Mouse (Mus musculus) testis, adult 2 months (tissue): ENCODE measurements around the gene Vwa5b1.

Source experiments
- CTCF ChIP-seq: fragments of 200-500 bp; IDR thresholded peaks from 2 replicates; pipeline ENCODE4 v1.5.1; 2012; ENCODE audit warnings: low read depth, mild to moderate bottlenecking, inconsistent platforms, low read length, moderate library complexity; ENCODE audit not compliant: control insufficient read depth, insufficient read depth, insufficient replicate concordance
- POLR2A ChIP-seq: fragments of 200-500 bp; IDR thresholded peaks from 2 replicates; pipeline ENCODE4 v1.6.1; 2012; ENCODE audit warnings: low read depth, mild to moderate bottlenecking, inconsistent platforms, low read length, moderate library complexity; ENCODE audit not compliant: control insufficient read depth

DNA sequence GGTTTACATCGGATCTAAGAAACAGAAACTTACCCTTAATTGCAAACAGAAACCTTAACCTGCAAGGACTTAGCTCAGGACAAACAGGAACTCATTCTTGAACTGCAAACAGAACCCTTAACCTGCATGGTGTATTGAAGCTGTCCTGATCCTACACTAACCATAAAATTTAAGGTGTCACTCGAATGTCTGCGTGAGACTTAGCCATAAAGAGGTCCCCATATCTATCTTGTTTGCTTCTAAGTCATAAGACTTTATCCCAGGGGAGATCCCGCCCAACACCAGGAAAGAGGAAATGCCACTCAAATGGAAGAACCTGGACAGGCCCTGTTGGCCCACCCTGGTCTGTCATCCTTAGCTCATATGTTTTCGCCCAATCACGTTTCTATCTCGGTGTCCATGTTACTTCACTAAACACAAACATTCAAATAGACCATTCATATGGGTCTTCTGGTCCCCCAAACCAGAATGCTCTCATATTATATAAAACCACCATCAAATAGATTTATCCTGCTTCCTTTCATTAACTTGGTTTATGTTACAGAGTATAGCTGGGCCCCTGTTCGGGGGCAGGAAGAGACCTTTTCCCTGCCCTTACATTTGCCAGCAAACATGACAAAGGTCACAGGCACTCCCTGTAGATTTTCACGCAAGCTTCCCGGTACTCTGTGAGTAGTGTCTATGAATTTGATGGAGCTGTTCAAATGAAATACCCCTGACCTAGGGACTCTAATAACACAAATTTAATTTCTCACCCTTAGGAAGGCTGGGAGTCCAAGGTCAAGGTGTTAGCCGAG lies 34.6 kb upstream of the Vwa5b1 start:
- no peak for TF ChIP-seq POLR2A
- no peak for TF ChIP-seq CTCF
